Mouse (Mus musculus) mesoderm, embryonic 11.5 days (tissue): ENCODE data around the gene Tmem41b.
A peak's percentile ranks its signal among the peaks of the same experiment; 100 is the strongest.
"Not testable (repeated sequence)": the region's sequence is repeated elsewhere in the genome, so short reads cannot be mapped to it uniquely, and the experiment has no call there.

Experiments used
- DNase-seq: peaks from one replicate; pipeline ENCODE4 v3.0.0-alpha.2; 2012; ENCODE audit warnings: low read depth, low spot score

Gene Tmem41b

DNA sequence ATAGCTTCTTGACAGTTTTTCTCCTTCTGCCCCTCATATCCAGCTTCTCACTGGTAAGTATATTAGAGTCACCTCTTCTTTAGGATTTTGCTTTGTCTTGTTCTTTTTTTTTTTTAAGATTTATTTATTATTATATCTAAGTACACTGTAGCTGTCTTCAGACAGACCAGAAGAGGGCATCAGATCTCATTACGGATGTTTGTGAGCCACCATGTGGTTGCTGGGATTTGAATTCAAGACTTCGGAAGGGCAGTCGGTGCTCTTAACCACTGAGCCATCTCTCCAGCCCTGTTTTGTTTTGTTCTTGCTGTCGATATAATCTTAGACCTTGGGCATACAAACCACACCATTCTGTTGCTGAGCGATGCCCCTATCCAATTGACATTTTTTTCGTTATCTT, at the start of gene Tmem41b:
Gene Tmem41b, minus strand, starts transcription at position 155 of the 400 bp plus-strand sequence.
- DNase-seq: not testable (repeated sequence)

DNA sequence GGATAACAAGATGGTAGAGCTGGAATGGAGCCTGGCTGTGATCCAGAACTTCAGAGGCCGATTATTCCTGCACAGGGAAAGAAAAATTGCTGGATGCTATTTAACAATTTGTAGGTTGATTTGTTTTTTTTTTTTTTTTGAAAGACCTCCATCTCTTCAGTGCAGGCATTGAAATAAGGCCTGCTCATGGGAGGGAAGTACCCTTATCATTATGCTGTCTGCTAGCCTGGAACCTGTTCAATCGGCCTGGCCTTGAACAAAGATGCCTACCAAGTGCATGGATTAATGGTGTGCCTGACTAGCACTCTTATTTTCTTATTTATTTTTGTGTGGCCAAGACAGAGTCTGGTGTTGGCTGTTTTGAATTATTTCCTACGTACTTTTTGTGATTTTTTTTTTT, 43.6 kb upstream of the Tmem41b start:
- DNase-seq: no peak

DNA sequence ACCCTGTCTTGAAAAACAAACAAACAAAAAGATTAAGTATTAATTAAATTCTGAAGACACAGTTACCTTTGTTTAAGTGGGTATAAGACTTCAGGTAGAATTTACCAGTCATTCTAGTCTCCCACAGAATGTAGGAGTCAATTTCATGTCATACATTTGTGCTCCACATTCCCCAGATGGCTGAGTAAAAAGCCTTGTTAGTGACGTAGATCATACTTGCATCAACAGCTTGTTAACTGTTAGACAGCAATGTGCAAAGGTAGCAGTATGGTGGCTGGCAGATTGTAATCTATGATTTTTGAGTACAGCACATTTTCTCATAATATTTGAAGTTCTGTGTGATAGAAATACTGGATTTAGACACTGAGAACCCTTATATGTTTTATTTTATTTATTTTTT, 42.1 kb upstream of the Tmem41b start:
- no peak for DNase-seq

DNA sequence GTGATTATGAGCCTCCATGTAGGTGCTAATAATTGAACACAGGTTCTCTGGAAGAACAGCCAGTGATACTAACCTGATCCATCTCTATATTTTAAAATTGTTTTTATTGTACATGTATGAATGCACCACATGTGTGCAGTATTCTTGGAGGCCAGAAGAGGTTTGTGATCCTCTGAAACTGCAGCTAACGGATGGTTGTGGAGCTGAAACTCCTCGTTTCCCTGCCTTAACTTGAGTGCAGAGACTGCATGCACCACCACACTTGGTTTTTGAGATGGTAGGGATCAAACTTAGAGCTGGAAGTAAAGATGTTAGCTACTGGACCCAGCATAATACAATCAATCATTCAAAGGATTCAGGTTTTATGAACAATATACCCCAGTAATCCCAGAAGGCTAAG, 39.9 kb upstream of the Tmem41b start:
- DNase-seq: no peak

DNA sequence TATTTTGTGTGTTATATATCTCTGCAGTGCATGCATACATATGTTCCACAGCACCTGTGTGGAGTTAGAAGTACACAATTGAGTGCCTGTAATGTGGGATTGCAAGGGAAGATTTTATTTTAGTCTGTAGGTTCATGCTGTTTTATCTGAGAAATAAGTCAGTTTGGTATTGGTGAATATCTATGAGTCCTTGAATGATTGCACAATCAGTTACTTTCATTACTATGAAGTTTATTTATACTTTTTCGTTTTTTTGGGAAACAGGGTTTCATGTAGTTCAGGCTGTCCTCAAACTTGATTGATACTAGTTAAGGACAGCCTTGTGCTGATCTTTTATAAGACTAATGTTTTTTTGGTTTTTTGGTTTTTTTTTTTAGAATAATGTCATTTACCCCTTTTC, 36.8 kb upstream of the Tmem41b start:
- no peak for DNase-seq

DNA sequence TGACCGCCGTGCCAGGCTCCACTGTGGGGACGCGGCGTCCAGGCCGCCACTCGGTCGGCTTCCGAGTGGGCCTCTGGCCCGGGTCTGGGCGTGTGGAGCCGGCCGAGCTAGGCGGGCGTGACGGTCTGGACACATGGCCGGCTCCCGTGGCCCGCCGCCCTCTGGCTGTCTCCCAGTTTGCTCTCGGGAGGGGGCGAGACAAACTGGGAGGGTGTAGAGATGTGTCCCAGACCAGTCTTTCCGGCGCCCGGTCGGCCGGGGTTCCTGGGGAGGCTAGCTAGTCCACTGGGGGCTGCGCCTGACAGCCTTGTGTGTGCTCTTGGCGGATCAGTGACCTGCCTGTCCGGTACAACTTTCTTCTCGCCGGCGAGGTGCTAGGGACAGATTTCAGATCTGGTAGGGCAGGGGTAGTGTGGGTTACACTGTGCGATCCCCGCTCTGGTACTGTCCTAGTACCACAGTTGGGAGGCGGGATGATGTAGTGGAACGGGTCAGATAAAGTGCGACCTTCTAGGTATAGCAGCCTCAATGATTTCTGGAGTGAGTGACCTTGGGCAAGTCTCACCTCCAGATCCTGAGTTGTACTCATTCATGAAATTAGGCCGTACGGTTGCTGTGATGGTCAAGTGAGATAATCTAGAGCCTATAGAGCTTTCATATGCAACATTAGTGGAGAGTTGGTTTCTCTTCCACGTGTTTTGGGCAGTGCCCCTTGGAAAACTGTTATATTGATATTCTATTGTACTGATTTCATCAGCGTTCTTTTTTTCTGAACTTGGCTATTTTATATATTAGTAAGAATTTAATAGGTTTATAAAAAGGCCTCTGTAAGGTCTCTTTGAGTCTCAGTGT, 32.1 kb upstream of the Tmem41b start:
- DNase-seq: peak; percentile 29

DNA sequence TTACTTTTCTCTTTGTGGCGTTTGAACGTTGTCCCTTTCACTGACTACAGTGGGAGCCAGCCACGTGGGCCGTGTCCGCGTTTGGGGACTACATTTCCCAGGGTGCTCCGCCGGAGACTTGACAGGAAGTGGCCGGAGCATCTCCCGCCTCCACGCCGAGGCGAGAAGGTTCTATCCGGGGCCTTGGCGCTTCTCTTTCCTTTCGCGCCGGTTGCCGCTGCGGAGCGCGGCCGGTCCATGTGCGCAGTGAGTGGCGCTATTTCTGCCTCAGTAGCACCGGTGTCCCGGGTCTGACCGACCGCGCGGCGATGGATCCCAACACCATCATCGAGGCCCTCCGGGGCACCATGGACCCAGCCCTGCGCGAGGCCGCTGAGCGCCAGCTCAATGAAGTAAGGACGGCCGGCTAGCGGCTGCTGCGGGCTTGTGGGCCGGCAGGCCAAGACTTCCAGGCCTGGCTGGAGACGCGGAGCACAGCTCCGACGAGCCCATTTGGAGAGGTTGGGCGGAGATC, 31.4 kb upstream of the Tmem41b start, which contains the start of gene Ipo7:
Gene Ipo7, plus strand, starts transcription at position 158 of the 514 bp plus-strand sequence.
- peak; percentile 92 for DNase-seq

DNA sequence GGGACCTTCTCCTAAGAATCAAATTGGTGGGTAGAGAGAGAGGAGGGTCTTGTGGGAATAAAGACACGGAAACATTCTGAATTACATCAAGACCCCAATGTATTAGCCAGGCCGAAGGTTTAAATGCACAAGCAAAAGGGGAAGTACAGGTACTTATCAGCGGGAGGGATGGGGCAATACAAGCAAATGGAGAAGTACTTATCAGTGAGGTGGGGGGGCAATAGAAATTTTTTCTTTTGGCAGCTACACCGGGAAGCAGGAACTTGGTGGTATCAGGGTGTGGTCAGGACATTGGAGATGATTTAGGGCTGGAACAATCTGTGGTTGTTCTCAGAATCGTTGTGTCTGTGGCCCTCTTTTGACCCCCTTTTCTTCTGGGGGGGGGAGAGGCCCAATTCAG, 27.5 kb upstream of the Tmem41b start:
- no peak for DNase-seq

DNA sequence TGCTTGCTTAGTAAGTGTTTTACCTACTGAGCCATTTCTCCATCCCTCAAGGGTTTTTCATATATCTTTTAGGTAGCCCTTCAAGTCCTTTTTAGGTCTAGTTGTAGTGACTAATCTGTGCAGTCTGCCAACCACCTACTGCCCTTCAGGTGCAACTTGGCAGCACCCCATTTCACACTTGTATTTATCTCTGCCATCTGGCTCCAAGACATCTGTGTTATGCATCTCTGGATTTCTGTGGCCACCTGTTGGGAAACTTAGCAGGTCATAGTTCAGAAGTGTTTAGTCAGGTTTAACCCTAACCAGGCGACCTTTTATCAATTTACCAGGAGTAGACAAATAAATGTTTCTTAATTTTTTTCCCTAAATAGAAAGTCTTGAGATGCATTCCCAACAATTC, 24.7 kb upstream of the Tmem41b start:
- no peak for DNase-seq

DNA sequence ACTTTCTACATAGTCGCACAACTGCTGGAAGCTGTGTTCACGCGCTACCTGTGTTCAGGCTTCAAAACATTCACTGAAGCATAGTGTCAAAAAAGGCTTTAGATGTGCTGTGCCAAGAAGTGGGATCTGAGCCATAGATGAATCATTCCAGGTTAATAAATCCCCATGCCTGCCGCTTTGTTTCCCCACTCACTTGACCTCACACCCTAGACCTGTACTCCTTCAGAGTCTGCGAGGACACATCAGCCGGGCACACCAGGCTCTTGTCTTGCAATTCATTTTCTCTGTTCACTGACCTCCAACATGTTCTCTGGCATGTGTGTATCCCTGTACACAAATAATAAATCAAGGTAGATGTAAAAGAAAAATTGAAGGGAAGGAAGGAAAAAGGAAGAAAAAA, 22.4 kb upstream of the Tmem41b start:
- DNase-seq: no peak

DNA sequence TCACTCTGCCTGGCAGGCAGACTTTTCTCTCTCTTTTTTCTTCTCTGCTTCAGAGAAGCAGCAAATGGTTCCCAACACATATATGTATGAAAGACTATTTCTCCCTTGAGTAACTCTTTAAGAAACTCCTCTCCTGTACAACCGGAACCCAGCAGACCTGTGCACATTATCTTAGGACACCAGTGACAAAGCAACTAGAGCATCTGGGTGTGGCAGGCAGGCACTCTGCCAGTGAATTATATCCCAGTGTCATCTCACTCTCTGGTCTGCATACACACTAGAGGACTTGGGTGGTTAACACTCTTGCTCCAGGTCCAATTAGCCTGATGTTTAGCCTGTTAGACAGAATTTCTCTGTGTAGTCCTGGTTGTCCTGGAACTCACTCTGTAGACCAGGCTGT, 21.8 kb upstream of the Tmem41b start:
- no peak for DNase-seq

DNA sequence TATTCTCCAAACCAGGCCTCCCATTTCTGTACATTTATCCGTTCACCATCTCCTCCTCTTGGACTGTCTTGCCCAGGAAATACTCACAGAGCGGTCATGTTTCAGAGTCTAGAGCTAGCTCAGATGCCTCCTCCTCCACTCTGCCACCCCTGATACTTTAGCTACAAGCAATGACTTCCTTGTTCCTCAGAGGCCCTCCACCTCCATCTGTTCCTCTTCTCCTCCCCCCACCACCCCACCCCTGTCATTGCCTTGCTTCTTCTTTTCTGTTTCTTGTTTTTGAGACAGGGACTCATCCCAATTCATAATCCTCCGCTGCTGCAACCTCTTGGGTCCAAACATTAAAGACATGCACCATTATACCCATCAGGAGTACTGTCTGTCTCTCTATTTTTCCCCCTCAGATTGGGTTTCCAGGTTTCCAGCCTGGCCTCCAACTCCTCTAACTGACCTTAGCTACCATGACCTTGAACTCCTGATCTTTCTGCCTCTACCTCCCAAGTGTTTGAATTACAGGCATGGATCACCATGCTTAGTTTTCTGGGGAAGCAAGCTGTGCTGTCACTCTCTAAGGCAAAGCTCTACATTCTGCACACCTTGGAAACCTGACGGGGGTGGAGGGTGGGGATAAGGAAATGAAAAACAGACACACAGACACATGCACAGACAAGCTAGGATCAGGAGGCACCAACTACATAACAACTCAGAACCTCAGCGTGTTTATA, 19.9 kb upstream of the Tmem41b start:
- DNase-seq: no peak

DNA sequence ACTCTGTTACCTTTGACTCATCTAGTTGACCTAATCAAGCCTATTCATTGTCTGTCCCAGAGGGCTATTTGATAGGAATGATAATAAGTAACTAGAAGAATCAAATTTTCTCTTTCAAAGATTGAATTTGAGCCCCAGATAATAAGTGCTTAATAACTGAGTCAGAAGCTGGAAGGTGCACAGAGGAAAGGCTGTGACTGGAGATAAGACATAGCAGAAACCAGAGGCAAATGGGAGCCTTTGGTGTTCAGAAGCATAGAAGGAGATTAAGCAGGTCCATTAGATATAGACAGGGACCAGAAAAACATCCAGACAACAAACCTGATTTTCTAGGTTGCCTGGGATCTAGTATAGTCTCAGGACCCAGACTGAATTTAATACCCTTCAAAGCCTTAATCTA, 19.2 kb upstream of the Tmem41b start:
- no peak for DNase-seq

DNA sequence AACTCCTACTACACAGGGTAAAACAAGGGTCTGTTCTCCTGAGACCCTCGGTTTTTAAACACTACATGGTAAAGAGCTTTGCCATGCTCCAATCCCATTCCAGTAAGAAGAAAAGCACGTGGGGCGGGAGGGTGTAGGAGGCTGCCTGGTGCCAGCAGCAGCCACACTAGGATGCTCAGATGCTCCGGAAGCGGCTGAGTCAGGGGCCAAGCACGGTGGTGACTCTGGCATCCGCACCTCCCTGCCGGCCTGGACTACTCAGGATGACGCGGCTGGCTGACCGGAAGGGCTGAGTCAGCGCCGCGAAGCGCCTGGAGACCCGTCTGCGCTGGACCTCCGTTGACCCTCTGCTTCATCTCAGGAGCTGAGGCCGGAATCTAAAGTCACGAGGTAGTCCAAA, 16.2 kb upstream of the Tmem41b start:
- peak; percentile 55 for DNase-seq

DNA sequence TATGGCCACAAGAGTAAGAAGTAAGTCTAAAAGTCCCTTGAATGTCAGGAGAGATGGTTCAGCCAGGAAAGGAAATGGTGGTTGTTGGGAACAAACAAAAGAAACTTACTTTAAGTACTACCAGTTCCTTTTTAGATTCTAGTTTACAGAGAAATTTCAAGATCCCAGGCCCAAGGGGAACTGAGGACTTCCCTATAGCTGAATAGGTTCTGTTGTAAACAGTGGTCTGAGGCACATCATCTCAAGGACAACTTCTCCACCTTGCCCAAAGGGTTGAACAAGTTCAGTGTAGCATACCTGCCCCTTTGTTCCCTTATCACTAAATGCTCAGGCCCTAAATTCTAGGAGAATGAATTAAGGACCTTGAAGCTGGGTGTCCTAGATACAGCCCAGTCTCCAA, 15.4 kb upstream of the Tmem41b start:
- DNase-seq: no peak

DNA sequence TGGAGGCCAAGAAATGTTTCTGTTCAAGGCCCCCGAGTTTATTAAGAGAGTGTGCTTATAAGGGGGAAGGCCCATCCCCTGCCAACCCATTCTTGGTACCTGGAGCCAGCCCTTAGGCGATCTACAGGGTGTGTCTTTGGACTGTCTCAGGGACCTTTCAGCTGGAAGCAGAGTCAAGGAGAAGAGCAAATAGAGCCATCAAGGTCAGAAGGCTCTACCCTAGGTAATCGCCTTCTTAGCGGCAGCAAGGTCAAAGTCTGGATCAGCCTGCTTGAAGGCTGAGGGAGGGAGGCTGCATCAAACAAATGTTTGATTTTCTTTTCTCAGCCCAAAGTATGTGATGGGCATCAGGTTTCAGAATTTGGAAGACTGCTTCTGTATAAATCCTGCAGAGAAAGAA, 11.7 kb upstream of the Tmem41b start:
- no peak for DNase-seq

DNA sequence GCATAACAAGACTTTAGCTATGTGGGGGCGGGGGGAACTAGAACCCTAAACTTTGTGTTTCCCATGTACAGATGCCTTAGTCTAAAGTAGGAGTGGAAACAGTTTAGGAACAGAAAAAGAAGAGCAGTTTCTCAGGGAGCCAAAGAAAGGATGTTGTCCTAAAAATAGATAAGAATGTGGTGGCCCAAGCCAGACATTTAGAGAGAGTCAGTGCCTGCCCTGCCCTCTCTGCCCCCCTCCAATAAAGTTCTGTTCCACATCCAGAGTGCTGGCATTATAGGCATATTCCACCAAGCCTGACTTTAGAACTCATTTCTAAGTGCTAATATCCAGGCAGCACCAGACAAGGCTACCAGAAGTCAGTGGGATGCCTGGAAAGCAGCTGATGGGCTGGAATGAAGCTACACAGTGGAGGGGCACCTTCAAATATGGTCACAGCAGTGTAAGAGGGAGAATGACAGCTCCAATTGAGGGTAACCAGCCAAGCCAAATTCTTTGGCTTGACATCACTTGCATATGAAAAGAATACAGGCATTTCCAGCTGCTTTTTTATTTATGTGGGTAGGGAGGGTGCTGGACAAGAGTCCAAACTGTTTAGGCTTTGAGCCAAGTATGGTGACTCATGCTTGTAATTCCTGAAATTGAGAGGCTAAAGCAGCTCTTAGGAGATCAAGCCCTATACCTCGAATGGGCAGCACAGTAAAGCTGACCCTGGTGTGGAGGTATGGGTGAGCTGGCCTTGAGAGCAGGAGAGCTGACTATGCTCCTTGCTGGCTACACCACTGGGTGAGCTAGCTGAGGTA, 6.6 kb upstream of the Tmem41b start:
- no peak for DNase-seq

DNA sequence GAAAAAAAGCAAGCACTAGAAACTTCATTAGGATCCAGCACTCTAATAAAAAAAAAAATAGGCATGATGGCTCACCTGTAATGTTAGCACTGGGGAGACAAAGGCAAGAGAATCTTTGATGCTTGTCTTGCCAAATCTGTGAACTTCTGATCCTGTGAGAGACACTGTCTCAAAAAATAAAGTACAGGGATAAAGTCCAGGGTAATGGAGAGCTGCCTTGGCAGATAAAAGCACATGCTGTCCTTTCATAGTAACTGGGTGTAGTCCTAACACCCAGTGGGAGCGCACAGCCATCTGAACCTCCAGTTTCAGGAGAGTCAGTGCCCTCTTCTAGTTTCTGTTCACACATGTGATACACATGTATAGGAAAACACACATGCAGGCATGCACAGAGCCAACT, 4.6 kb upstream of the Tmem41b start:
- no peak for DNase-seq

DNA sequence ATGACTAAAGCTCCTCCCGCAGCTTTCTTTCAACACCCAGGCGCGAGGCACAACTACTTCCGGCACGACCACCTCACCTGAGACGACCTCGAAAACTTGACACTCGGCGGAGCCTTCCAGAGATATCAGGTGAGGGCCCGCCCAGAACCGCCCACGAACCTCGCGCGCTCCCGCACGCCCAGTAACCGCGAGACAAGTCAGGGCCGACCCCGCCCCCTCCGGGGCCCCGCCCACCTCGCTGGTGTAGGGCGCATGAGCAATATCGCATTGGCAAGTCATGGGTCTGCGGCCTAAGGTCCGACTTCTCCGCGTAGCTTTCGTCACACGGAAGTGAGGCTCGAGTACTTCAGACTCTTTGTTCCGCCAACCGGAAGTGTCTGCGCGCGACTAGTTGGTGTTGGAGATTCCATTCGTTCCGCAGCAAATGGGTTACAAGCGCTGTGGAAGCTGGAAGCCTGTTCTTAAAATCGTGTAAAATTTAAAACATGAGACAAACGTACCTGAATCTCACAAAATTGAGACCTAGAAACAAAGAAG, 528 bp downstream of the Tmem41b start:
- DNase-seq: peak; percentile 99

DNA sequence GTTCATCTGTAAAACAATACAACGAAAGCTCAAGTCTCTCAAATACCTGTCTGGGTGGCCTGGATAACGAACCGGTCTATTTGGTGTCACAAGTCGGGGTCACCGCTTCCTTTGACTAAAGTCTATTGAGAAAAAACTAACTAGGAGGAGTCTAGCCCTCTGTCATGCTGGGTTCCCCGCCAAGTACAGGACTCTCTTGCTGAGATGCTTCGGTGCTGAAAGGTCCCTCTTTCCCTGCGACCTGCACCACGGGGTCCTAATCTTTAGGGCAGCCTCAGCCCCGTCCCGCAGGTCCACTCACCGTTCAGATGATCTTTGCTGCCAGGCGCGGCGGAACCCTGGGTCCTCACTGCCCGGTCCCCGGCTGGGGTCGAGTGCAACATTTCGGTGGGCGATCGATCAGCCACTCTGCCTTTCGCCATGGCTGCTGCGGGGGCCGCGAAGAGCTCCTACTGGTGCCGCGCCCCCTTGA, 1.0 kb downstream of the Tmem41b start:
- DNase-seq: peak; percentile 12

DNA sequence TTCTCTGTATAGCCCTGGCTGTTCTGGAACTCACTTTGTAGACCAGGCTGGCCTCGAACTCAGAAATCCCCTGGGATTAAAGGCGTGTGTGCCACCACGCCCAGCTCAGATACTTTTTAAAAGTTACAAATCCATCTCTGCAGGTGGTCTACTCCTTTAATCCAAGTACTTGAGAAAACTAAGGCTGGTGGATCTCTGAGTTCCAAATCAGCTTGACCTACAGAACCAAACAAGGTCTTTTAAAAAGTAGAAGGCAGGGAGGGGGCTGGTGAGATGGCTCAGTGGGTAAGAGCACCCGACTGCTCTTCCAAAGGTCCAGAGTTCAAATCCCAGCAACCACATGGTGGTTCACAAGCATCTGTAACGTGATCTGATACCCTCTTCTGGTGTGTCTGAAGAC, 2.1 kb downstream of the Tmem41b start:
- DNase-seq: not testable (repeated sequence)

DNA sequence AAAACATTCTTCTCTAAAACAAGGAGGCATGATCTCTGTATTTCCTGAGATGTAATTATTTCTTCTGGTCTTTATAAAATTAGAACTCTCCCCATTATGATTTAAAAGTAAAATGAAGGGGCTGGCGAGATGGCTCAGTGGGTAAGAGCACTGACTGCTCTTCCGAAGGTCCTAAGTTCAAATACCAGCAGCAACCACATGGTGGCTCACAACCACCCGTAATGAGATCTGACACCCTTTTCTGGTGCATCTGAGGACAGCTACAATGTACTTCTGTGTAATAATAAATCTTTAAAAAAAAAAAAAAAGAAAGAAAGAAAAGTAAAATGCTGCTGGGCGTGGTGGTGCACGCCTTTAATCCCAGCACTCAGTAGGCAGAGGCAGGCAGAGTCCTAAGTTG, 9.6 kb downstream of the Tmem41b start:
- DNase-seq: not testable (repeated sequence)
